Mouse (Mus musculus) layer of hippocampus, adult 11-12 months (tissue): ENCODE measurements around the gene Dennd4c.

ENCODE experiments used
- DNase-seq: peaks from one replicate; pipeline ENCODE4 v3.0.0; 2022; ENCODE audit warnings: low spot score

Gene Dennd4c

DNA sequence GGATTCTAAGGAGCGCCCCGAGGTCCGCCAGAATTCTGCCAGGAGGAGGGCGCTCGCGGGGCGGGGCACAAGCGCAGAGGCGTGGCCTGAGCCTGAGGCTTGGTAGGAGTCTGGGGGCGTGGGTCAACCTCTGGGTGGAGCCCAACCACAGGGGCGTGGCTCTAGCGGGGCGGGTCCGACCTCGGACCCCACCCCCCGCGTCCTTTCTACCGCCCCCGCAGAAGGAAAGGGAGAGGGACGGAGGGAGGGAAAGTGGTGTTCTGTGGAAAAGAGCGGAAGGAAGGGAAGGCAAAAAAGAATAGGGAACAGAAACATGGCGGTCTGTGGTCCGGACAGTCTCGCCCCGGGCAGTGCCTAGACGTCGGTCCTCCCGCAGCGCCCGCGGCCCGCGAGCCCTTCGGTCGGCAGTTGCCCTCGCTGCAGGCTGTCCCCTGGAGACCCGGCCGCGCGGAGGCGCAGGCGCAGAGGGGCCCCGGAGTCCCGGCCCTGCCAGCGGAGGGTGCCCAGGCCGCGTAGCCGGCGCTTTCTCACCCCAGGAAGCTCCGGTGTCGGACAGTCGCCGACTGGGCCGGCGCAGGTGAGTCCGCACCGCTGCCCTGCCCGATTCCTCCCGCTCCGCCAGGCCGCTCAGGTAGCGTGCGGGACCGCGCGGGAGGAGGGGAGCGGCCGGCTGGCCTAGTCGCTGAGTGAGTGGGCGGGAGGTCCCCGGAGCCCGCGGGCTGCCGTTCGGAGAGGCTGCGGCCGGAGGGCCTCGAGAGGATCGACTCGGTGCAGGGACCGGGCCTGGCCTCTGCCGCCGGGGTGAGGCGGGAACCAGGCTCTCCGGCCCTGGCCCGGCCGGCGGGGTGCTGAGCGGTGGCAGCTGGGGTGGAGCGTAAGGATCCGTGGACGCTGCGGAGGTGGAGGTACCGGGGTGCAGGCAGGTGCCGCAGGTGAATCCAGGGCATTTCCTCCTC is at the start of gene Dennd4c:
Dennd4c (plus strand) TSS at position 220 of the 956 bp plus-strand sequence.
- peak; percentile 91 for DNase-seq

DNA sequence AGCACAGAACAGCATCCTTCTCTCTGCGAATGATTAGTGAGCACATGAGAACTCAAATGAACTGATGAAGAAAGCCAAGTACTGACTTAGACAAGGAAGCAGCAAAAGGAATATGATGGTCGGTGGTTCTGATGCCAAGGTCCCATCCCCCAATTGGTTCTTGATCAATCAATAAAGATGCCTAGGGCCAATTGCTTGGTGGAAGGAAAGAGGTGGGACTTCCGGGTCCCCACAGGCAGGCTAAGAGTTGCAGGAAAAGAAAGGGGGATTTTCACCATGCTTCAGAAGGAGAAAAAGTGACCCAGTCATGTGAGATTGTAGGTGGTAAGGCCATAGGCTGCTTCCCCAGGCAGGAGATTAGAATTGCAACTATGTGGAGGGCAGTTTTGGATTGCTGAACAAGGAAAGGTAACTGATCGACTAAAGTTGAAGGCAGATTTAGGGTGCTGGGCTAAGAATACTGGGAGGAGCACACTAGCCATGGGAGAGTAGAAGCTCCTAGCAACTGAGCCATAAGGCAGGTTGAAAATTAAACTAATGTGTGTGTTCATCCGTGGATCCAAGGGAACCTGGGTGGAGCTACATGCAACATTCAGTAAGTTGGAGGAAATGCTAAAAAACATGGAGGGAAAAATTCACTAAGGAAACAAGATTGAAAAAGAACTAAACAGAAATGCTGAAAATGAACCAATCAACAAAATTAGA is 49.0 kb upstream of the Dennd4c start:
- no peak for DNase-seq

DNA sequence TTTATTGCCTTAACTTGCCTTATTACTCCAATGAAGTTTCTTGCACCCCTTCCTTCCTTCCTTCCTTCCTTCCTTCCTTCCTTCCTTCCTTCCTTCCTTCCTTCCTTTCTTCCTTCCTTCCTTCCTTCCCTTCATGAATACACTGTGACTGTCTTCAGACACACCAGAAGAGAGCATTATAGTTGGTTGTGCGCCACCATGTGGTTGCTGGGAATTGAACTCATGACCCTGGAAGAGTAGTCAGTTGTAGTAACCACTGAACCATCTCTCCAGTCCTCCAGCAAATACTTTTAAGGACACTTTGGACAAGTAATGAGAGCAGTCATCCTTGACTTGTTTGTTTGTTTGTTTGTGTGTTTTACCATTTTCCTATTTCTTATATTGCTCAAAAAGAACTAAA is 39.6 kb upstream of the Dennd4c start:
- DNase-seq: no peak

DNA sequence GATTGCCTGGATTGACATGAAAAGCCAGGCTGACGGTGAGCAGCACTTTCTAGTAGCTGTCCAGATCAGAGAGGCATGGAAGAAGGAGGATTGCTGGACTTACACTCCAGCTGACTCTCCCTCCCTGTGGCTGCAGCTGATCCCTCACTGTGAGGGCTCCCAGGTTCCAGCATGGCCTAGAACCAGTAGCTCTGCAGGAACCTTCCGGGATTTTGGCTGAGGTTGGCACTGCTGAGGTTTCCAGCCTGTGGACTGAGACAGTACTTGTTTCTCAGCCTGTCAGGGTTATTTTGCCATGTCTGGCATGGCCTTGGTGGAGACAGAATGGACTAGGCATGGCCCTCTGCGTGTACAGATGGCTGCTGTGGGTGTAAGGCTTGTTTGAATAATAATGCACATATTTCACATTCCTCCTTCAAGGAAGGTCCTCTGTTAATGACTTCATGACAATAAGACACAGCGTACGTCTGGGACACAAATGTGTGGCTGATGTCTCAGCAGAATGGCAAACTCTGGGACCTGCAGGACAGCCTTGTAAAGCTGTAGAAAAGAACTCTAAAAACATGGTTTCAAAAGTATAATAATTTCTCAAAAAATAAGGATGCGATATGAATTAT is 38.2 kb upstream of the Dennd4c start:
- no peak for DNase-seq

DNA sequence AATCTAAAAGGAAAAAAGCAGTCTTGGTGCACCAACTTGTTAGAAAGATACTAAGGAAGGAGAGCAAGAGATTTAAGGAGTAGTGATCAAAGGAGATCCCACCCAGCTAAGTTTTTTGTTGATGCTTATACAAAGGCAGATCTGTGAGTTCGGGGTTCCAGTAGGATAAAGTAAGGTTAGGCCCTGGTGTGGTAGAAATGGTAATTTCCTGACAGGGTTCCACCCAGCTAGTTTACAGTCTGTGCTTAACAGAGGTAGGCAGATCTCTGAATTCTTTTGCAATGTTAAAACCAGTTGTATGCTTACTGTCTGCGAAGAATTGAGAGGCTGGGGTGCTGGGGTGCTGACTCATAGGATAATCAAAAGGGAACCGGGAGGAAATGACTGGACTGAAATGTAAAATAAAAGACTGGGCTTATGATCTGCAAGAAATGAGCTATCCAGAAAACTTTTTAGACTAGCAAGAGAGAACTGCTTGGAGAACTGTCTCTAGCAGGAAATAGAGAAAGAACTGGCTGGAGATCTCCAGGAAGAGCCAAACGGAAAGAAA is 37.6 kb upstream of the Dennd4c start:
- DNase-seq: no peak

DNA sequence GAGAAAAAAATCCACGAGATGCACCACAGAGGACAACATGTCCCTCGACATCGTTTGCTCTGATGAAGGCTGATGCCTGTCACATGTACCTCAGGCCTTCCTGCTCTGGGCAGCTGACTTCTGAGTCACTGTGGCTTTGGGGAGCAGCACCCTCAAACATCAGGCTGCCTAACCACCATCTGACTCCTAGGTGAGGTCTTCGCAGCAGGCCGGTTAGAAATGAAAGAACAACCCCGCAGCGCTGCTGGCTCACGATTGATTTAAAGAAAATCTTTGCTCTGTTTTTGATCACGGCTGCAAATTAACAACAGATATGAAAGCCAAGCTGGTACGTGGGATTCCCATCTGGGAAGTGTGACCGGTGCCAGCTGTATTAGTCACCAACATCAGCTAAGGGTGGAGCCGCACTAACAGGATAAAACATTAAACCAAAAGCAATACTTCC is 35.6 kb upstream of the Dennd4c start:
- peak; percentile 73 for DNase-seq

DNA sequence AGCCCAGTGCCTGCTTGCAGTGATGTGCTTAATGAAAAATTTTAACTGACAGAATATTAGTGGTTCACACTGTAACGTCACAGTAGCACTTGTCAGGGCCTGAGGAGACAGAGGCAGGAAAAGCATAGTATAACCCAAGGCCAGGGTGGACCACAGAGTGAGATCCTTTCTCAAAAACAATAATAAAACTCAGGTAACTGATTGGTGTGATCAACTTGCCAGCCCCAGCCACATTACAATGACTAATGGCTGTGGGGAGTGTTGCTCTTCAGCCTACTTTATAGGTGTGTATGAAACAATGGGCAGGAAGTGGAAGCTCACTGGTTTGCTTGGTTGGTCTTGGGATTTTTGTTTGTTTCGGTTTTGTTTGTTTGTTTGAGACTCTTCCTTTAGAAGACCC is 34.8 kb upstream of the Dennd4c start:
- no peak for DNase-seq

DNA sequence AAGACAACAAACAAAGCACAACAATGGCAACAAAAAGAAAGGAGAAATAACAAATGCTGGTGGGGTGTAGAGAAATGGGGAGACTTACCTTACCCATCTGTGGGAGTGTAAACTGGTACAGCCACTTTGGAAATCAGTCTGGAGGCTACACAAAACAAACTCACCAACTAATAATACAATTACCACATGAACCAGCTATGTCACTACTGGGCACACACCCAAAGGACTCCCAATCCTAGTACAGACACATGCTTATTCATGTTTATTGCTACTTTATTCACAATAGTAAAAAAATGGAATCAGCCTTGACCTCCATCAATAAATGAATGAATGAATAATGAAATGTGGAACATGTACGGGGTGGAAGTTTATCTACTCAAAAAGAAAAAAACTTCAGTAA is 33.0 kb upstream of the Dennd4c start:
- peak; percentile 12 for DNase-seq

DNA sequence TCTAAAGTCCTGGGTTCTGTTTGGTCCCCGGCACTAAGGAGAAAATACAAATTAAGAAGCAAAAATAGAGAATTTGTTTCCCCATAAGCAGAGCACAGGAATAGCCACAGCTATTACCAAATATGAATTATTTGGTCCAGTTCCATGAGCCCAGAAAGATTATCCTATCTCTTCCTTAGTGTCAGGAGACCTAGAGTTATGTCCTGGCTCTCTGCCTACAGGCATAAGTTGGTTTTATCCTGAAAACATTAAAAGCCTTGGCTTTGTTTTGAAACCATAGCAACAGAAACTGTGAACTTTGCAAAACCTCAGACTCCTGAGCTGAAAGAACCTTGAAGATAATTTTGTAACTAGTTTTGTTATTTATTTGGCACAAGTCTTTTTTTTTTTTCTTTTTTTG is 31.2 kb upstream of the Dennd4c start:
- DNase-seq: no peak

DNA sequence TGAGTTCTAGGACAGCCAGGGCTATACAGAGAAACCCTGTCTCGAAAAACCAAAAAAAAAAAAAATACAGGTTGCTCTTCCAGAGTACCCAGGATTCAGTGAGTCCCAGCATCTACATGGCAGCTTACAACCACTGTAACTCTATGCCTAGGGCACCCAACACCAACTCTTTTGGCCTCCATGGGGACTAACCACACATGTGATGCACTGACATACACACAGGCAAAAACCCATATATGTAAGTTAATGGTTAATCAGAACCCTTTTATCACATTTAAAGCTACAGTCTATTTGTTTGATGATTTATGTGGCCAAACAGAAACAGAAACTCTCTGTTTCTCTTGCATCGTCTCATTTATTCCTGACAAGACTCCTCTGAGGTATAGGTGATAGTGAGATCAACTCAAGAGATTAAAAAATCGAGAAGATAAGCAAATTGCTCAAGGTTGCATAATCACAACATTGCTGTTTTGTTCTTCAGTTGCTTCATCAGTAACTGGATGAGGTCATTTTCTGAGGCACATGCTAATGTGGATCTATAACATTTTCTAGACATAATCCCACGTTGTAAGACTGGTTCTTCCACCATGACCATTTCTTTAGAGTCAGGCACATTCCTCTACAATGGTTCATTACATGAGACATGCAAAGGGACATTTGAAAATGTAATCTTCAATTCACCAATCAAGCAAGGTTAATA is 29.3 kb upstream of the Dennd4c start:
- DNase-seq: no peak

DNA sequence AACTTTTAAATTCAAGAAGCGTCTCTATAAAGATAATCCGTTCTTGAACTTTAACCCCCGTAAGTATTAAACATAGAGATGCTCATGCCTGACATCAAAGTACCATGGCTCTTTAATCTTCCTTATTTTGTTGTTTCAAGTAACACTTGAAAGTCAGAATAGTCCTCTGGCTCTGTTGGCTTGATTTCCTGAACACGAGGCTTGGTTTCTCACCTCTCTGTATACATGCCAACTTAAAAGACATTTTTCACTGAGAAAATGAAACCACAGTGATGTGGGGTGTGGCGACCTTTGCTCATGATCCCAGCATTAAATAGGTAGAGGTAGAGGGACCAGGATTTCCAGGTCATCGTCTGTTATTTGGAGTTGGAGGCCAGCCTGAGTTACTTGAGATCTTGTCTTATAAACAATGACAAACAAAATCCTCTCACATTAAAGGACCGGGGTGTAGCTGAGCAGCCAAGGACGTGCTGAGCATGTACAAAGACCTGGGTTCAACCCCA is 26.4 kb upstream of the Dennd4c start:
- no peak for DNase-seq

DNA sequence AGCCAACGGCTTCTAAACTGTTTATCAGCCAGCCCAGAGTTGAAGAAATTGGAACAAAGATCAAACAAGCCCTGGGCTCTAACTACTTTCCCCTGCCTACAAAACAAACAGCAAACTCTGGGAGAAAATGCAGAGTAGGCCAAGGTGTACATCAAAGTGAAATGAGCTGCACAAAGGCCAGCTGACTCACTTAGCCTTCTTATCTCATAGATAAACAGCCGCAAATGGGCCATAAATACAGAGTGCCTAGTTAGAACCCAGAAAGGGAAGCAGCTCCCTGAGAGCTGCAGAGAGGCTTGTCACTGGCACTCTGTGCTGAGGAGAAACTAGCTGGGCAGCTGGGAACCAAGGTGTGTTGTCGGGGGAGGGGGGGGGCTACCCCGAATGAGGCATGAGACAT is 23.2 kb upstream of the Dennd4c start:
- no peak for DNase-seq

DNA sequence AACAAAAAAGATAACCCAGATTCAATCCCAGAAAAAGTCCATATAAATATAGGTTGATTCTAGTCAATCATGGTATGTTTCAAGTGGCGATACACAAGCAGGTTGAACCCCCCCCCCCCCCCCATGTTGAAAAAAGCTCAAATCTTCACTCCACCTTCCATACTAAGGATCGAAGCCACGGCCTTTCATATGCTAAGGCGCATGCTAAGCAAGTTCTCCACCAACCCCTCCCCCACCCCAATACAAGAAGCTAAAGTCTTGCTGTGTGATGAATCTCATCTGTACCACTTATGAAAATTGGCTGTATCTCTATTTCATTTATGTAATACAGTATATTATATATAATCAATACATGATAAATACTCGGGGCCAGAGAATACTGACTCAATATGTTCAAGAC is 22.2 kb upstream of the Dennd4c start:
- no peak for DNase-seq

DNA sequence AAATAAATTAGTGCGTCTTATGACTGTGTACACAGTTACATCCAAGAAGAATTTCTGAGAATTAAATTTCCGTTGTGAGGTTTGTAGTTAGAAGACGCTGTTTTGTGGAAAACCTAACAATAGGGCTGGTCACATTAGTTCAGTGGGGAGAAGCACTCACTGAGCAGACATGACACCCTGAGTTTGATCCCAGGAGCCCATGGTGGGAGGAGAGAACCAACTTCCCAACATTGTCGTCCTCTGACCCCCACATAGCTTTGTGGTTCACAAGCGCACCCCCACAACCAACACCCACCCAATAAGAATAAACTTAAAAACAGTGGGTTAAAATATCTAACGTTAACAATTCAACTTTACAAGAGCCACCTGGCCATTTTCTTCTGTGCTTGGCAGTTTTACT is 18.5 kb upstream of the Dennd4c start:
- no peak for DNase-seq

DNA sequence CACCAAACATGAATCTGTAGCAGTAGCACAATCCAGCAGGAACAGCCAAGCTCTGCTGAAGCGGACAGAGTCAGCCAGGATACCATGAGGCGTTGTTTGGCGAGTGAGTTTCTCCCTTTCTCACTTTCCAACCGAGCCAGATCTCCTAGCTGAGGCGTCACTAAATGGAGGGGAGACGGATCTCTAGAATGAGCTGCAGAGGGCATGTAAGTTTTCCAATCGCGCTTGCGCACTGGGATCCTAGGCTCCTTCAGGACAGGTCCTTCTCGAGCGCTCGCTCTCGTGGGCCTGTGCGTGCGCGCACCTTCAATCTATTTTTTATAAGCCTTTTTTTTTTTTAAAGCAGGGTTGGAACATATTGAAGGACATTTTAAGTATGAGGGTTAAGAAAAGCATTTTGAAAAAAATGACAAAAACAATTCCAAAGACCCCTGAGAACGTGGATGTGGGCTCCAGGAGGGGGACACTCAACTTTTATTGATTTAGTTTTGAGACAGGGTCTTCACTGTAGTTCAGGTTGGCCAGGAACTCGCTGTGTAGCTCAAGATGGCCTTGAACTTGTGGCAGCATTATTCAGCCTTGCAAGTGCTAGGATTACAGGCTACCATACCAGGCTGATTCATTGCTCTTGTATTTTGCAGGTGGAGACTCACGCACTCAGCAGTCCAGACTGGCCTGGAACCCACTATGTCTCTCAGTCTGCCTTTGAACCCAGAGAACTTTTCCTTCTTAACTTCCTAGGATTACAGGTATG is 14.1 kb upstream of the Dennd4c start:
- no peak for DNase-seq

DNA sequence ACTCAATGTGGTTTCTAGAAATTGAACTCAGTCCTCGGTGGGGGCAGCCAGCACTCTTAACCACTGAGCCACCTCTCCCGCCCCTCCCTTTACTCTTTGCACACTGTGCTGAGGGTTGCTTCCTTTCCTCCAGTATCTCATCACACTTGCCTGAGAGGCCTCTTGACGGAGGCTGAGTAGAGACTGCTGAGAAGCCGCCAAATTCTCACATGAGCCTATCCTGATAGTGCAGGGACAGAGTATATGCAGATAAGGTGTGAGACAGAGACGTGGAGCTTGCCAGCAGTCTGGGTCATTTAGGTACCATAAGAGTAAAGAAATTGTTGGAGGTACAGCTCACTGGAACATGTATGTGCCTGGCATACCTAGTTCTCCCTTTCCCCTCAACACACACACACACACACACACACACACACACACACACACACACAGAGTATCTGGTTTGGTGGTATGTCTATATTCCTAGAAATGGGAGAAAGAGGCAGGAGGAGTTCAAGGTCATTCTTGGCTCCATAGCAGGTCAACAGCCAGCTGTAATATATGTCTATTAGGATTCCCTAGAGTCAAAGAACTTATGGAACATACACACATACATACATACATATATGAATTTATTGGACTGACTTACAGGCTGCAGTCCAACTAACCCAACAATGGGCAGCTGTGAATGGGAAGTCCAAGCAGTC is 8.9 kb upstream of the Dennd4c start:
- DNase-seq: no peak

DNA sequence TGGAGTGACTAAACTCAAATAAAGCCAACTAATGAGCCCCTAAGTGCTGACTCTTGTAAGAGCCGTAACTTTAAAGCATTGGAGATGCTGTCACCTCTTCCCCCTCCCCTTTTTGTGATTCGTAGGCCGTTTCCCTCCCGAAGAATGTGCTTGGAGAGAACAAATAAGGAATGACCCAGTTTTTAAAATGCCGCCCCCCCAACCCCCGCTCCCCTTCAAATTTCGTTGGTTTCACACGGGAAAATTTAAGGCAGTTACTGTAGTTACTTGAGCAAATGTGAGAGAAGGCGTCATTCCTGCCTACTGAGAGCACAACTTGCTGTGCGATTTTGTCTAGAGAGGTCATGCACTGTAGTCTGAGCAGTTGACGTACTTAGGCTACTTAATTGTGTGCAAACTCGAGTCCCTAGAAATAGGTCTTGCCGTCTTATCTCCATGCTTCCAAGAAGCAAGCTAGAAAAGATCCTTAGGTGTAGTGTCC is 1.0 kb downstream of the Dennd4c start:
- DNase-seq: peak; percentile 11

DNA sequence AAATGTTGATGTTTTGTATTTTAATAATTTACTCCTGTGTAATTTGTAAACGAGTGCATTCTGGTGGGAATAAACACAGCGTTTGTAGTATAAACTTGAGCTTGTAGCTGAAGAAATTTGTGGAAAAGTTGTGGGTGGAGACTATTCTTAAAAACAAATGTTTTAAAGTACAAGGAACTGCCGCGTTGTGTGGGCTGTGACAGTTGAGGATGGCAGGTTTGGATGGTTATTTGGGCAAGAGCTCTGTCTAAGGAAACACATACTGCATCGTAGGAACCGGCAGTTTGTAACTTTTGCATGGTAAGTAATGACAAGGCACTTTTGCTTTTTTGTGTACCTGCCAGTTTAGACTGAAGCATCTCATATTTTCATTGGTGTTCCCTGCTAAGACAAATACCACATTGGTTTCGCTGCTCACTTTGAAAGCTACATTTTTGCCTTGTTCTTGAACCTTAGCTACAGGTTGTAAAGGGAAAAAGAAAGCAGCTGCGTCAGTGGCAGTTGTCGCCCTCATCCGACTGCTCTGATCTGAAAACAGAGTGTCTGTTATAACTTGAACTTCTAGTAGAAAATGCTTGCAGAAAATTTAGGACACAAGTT is 2.1 kb downstream of the Dennd4c start:
- DNase-seq: no peak

DNA sequence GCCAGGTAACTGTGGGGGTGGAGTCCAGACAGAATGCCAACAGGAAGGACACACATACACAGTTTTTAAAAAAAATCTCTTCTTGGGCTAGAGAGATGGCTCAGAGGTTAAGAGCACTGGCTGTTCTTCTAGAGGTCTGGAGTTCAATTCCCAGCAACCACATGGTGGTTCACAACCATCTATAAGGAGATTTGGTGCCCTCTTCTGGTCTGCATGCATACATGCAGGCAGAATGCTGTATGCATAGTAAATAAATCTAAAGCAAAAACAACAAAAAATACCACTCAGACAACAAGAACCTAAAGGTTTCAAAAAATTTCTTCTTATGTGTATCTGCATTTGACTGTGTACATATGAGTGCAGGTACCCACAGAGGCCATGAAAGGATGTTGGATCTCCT is 16.0 kb downstream of the Dennd4c start:
- DNase-seq: no peak

DNA sequence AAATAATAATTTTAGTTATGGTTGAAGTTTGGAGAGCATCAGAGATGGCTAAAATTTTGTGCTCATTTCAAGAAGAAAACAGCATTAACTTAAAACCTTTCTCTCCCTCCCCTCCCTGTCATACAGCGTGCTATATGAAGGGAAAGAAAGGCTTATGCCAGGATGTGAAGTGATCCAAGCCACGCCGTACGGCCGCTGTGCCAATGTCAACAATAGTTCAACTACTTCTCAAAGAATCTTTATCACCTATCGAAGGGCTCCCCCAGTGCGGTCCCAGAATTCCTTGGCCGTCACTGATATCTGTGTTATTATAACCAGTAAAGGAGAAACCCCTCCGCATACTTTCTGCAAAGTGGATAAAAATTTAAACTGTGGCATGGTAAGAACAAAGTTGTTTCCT is 29.2 kb downstream of the Dennd4c start:
- DNase-seq: no peak
